Mouse (Mus musculus): ENCODE data around the gene Palb2. TPM values are rescaled to one million over a fixed set of nuclear protein-coding genes. Genes with fewer than 3 reads are reported as not detected.

The Palb2 gene
- total RNA-seq, 1 experiment from 2014 or later, result 2.7 TPM

DNA sequence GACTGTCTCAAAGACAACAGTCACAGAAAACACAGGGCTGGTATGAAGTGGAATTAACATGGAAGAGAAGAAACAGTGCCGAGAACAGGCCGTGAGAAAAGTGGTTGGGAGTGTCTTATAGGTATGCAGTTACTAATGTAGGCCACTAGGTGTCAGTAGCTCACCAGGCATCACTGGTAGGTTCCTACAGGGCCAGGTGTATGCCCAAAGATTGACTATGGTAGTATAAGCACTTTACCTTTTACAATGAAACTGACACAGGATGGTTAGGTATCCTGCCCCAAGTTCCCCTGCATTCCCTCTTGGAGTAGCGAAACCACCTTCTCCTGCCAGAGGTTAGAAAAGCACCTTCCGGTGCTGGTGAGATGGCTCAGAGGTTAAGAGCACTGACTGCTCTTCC is 33.6 kb downstream of the Palb2 start:
- DNase-seq, result peak; percentile 48

DNA sequence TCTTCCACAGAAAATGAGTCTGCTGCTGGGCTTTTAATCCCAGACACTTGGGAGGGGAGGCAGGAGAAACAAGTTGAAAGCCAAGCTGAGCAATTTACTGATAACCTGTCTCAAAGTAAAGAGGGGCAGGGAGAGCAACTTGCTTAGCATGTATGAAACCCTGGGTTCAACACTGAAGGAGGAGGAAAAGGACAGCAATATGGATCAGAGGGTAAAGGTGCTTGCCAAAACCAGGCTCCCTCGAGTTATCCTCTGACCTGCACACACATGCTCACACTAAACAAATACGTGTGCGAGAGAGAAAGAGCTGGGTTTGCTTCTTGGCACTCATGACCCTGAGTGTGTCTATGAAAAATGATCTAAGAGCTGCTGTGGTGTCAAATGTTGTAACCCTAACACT is 34.8 kb downstream of the Palb2 start:
- DNase-seq, result no peak

DNA sequence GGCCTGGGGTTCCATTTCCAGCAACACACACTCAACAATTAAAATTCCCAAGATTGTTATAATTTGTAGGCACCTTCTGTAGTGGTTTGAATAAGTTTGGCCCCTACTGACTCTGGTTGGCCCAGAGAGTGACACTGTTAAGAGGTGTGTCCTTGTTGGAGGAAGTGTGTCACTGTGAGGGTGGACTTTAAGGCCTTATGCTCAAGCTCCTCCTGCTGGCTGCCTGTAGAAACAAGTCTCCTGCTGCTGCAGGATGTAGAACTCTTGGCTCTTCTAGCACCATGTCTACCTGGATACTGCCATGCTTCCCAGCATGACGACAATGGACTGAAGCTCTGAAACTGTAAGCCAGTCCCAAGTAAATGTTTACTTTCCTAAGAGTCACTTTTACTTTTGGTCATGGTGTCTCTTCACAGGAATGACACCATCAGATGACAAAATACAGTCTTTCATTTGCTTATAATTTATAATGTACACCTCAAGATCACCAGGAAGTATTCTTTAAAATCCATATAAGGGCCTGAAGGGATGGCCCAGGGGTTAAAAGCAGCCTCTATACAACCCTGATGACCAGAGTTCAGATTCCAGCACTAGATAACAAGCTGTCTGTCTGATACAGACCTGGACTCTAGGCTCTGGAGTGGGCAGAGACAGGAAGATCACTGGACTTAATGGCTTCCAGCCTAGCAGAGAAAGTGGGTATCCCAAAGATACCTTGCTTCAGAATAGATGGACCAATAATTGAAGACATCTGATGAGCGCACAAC is 38.0 kb downstream of the Palb2 start:
- DNase-seq, result no peak

DNA sequence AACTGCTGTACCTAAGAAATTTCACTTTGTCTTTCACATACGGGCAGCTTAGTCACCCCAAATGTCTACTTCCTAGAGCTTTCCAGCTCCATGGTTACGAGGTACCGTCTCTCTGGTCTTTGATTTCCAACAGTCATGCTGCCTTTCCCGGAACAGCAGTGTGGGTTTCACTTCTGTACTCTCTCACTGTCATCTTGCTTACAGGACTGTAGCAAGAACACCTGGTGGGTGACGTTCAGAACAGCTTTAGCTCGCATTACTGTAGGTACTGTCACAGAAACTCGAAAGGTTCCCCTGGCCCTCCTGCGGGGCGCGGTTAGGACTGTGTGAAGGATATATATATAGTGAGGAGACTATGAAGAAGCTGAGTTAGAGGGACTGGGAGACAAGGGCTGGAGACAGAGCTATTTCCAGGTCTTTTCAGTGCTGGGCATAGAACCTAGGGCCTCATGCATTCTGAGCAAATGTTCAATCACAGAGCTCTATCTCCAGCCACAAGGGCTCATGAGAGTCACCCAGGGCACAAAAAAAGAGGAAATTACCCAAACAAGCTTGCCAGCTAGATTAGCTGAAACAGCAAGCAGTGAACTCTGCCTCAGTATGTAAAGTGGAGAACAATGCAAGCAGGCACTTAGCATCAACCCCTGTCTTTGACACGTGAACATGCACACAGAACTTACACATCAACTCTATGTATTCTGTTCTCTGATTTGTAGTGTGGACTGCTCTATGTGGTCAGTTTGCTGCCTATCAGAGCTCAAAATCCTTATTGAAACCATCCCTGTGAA is 45.4 kb downstream of the Palb2 start:
- DNase-seq, result no peak

DNA sequence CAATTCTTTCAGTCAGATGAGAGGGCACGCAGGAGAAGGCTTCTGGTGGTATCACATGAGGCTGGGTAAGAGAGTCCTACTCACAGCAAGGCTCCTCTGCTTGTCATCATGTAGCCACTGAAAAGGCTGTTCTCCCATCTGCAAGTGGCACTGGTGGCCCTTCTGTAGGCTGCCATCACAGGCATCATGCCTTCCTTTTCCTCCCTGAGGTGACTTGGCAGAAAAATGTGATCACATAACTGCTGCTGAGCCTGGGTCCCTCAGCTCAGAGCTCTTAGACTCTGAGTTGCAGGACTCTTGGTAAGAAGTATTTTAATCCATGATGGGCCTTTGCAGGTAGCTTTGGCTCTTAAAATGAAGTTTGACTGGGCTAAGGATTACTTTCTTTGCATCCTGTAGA is 51.7 kb downstream of the Palb2 start:
- DNase-seq, result no peak

DNA sequence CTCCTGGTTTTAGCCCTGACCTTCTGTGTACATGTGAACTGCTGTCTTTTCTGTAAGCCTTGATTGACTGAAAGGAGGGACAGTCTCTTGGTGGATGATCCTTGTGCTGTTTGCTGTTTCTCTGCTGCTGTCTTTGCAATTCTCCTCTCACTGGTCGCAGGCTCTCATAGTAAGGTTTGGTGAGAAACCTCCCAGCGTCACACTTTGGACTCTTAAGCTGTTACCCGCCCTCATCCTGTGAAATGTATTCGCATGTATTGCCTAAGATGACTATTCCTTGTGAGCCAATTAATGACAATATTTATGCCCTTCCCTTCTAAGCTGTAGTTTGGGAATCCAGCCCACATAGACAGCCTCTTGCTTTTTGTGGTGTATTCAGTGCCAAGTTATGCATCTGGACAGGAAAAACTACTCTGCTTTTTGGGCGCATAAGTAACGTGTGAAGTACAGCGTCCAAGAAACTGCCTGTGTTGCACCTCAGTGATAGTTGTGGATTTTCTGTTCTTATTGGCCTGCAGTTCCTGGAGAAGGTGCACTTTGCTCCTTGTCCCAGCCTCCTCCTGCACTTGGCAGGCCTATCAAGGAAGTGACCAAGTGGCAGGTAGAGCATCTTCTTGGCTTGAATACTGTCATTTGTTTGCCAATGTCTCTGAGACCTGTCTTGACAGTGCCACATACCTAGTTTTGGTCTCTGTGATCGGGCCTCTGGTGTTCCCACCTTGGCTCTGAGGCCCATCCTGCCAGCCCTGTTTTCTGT is 52.8 kb downstream of the Palb2 start:
- DNase-seq, result no peak

DNA sequence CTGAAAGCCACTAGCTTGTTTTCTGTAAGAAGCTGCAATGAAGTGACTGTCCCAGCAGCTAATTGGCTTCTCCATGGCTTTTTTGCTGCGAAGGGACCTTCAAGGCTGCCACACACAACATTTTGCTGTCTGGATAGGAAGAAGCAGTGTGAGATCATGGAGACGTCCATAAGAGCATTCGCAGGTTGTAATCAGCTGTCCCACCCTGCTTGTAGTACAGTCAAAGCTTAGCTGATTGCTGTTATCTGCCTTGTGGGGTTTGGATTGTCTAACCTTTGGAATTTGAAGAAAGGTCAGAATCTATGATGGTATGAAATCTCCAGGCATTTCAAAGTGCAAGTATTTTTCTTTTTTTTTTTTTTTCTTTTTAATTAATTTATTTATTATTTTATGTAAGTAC is 58.4 kb downstream of the Palb2 start:
- no peak for DNase-seq

DNA sequence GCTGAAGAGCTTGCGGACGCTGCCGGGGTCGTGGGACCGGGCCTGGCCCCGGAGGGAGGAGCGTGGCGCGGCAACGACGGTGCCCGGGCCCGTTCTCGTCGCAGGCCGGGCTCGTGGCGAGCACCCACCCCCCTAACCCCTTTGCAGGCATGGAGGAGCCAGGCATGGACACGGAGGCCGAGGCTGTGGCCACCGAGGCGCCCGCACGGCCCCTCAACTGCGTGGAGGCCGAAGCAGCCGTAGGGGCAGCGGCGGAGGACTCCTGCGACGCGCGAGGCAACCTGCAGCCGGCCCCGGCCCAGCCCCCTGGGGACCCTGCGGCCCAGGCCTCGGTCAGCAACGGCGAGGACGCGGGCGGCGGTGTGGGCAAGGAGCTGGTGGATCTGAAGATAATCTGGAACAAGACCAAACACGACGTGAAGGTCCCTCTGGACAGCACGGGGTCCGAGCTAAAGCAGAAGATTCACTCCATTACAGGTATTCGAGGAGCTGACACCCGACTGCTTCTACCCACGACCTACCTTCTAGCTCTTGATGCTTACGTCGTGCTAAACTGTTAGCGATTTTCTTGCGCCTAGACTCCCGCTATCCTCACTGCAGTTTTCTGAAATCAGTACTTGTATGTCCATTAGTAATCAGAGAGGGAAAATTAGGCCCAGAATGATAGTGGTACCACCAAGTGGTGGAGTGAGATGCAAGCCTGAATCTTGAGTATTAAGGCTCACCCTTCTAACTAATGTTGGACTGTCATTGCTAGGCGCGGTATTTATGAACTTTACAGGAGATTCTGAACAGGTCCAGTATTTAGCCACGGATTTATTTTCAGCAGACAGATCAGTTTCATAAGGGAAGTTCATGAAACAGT is 65.0 kb downstream of the Palb2 start:
- DNase-seq, result peak; percentile 43

DNA sequence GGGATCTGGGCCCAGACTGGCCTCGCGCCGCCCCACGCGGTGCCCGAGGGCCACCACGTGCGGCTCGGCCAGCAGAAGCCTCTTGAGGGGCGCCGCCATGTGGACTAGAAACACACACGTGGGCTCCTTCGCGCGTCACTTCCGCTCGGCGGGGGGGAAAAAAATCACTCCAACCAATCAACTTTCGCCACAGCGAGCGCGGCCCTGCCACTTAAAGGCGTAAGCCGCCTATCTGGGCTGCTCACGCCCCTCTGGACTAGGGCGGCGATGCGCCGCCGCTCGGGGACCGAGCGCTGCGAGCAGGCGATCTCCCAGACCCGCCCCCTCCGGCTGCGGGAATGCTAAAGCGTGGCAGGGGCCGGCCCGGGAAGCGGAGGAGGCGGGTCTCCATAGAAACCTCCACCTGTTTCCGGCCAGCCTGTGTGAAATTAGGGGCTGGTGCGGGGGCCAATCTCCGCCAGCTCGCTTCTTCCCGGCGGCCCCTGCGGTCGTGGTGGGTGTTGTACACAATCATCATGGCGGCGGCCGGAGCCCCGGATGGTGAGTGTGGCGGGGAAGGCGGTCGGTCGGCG is 65.8 kb downstream of the Palb2 start, which contains the start of the genes Ubfd1 and Ears2:
Ubfd1 (plus strand) TSS at position 231 of the 572 bp plus-strand sequence.
Ears2 (minus strand) TSS at position 319 of the 572 bp plus-strand sequence.
- peak; percentile 97 for DNase-seq

DNA sequence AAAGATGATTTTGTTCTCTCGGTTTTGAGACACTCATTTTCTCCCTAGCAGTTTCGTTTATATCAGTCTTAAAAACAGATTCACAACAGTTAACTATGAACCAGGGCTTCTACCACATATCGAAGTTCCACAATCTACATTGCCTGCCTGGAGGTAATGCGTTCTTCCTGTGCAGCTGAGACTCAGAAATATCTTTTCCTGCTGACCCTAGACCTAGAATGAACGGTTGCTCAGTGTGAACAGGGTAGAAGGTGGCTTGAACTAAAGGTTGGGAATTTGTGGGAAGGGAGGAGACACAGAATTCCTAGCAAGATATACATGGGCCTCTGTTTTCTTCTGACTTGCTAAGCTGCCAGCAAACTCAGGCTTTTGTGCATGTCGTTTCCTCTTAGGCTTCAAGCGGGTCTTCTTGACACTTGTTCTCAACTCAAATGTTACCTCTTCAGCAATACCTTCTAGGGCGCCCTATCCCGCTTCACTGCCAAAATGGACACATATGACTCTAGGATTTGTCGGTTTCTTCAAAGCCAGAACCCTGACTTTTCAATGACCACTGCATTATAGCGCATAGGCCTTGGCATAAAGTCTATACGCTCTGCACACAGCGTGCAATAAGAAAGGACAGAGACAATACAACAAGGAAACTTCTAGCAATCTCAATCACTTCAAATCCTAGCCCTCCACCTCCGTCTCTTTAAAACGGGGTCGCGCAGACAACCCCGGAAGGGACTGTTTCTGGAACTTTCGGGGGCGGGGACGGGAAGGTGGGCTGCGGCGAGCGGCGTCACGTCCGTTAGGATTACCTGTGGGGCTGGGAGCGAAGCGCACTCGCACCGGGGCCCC is 66.5 kb downstream of the Palb2 start:
- DNase-seq, result peak; percentile 18

DNA sequence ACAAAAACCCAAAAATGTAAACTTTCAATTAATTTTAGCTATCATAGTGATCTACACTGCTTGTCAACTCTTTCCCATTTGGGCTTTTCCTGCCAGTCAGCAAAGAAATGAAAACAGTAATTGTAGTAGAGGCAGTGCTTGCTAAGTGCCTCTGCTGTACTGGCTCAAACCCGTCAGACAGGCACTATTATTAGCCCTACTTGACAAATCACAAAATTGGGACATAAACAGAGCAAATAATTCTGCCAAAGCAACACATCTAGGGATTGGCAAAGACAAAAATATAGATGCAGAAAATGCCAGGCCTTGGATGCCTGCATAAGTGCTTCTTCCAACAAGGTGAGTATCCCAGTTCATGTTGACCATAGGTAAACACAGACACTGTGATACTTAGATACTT is 67.1 kb downstream of the Palb2 start:
- DNase-seq, result no peak

Other genes starting within 250 kb of the Palb2 start
- gene Cog7, start 151.3 kb downstream of the Palb2 start, total RNA-seq (2021), result 22.8 and 24.7 TPM in 2 replicates
- gene Gga2, start 111.8 kb downstream of the Palb2 start, total RNA-seq (2021), result 20.3 and 28.1 TPM in 2 replicates
- gene Ubfd1, start 65.8 kb downstream of the Palb2 start, total RNA-seq (2021), result 47.3 and 49.9 TPM in 2 replicates
- 17.3 and 20.4 TPM in 2 replicates for gene Ears2, start 65.7 kb downstream of the Palb2 start, total RNA-seq (2021)
- 908 and 937 TPM in 2 replicates for gene Ndufab1, start 31.1 kb downstream of the Palb2 start, total RNA-seq (2021)
- 54.0 and 62.1 TPM in 2 replicates for gene Dctn5, start 56 bp upstream of the Palb2 start, total RNA-seq (2021)
- 13.3 and 15.2 TPM in 2 replicates for gene Plk1, start 26.5 kb upstream of the Palb2 start, total RNA-seq (2021)
- not detected in 2 replicates for gene Ern2, start 53.2 kb upstream of the Palb2 start, total RNA-seq (2021)
- 2.4 and 5.1 TPM in 2 replicates for gene Chp2, start 86.5 kb upstream of the Palb2 start, total RNA-seq (2021)
- gene Prkcb, start 155.8 kb upstream of the Palb2 start, total RNA-seq (2021), result 7.5 and 24.1 TPM in 2 replicates